Mouse (Mus musculus) liver, embryonic 14.5 days (tissue): ENCODE measurements around the gene Sdc3. TPM values are rescaled to one million over a fixed set of nuclear protein-coding genes. Genes with fewer than 3 reads are reported as not detected.

Experiments used
- ATAC-seq: fragments of 200-750 bp; cut with Nextera tagmentation; 2 replicates; pipeline ENCODE4 v1.8.0; 2017; ENCODE audit warnings: moderate number of reproducible peaks, mild to moderate bottlenecking, moderate library complexity; ENCODE audit not compliant: insufficient read depth
- DNase-seq, 3 experiments: peaks; one replicate each; pipeline ENCODE4 v3.0.0-alpha.2; 2012 to 2013; ENCODE audit warnings: low read depth in 3 of 3, low spot score in 3 of 3
- H3K27ac ChIP-seq: fragments of 300-500 bp; sonication (generic); 2 replicates; pipeline ENCODE4 v1.5.1; 2014; ENCODE audit warnings: moderate library complexity, mild to moderate bottlenecking, control low read depth, inconsistent platforms
- H3K27me3 ChIP-seq: fragments of 300-500 bp; sonication (generic); 2 replicates; pipeline ENCODE4 v1.6.1; 2014; ENCODE audit warnings: mild to moderate bottlenecking, low read length, moderate library complexity; ENCODE audit not compliant: control insufficient read depth, insufficient read depth
- H3K36me3 ChIP-seq: fragments of 300-500 bp; sonication (generic); replicated peaks from 2 replicates; pipeline ENCODE4 v1.6.1; 2014; ENCODE audit warnings: low read depth; ENCODE audit not compliant: control insufficient read depth, insufficient read depth
- H3K4me1 ChIP-seq, 2 experiments: fragments of 200-500 bp in 1 of 2; fragments of 300-500 bp in 1 of 2; sonication (generic) in 1 of 2; replicated peaks; 2 replicates each; pipeline ENCODE4 v1.6.1; 2012 to 2014; ENCODE audit warnings: antibody characterized with exemption in 1 of 2, inconsistent platforms in 1 of 2, low read length in 1 of 2; ENCODE audit not compliant: control insufficient read depth in 2 of 2, insufficient read depth in 2 of 2
- H3K4me2 ChIP-seq: fragments of 300-500 bp; sonication (generic); 2 replicates; pipeline ENCODE4 v1.6.1; 2014; ENCODE audit warnings: low read depth, mild to moderate bottlenecking, control low read depth, moderate library complexity
- H3K4me3 ChIP-seq, 2 experiments: fragments of 200-500 bp in 1 of 2; fragments of 300-500 bp in 1 of 2; sonication (generic) in 1 of 2; 2 replicates each; pipeline ENCODE4 v1.5.1; 2012 to 2014; ENCODE audit warnings: low read depth in 2 of 2, low read length in 2 of 2, mild to moderate bottlenecking in 2 of 2, control low read depth in 1 of 2, inconsistent platforms in 1 of 2, moderate library complexity in 1 of 2; ENCODE audit not compliant: insufficient read depth in 1 of 2
- H3K9ac ChIP-seq: fragments of 300-500 bp; sonication (generic); replicated peaks from 2 replicates; pipeline ENCODE4 v1.6.1; 2014; ENCODE audit warnings: mild to moderate bottlenecking, control low read depth, moderate library complexity
- H3K9me3 ChIP-seq: fragments of 300-500 bp; sonication (generic); 2 replicates; pipeline ENCODE4 v1.6.1; 2016; ENCODE audit warnings: low read length, mixed read lengths; ENCODE audit not compliant: control insufficient read depth
- CTCF ChIP-seq: IDR thresholded peaks from 2 replicates; pipeline ENCODE4 v1.5.1; 2016; ENCODE audit warnings: antibody characterized with exemption, low read depth, control low read depth
- EP300 ChIP-seq: IDR thresholded peaks from 2 replicates; pipeline ENCODE4 v1.6.1; 2016; ENCODE audit warnings: antibody characterized with exemption, low read depth
- WGBS: fragments of 180-500 bp; shearing (Covaris S2); extraction: QIAGEN DNeasy Blood & Tissue Kit; methylation state at CpG from one replicate; pipeline ENCODE4 v1.1.7; 2014; ENCODE audit not compliant: insufficient replicate concordance; 5-methylcytosine and 5-hydroxymethylcytosine counted together
- polyA plus RNA-seq, 2 experiments: library from polyadenylated mRNA; depleted of rRNA in 1 of 2; stranded (reverse) in 1 of 2; unstranded in 1 of 2; fragments of >200 nt; fragmentation: Nextera tagmentation in 1 of 2; extraction: Ambion mirVana in 1 of 2; gene quantifications; 2 replicates each; pipeline versions ENCODE4 v1.2.1 to v1.2.3; 2012 to 2014

Sdc3 gene
- polyA plus RNA-seq, 2 experiments, result 4.4 to 7.3 TPM

GRCm38 (mm10) chr4:130765399-130766160, 26.8 kb upstream of the Sdc3 start:
- 83% methylated on average over 7 of the region's 7 CpGs for WGBS
- DNase-seq, result no peak
- no peaks in the 10 kb centered on the region for H3K27me3 ChIP-seq
- ATAC-seq, result no peak
- H3K4me3 ChIP-seq, result no peak overlapping the region
- no peaks in the 10 kb centered on the region for H3K4me1 ChIP-seq
- TF ChIP-seq CTCF (no peak), EP300 (no peak)
- H3K9ac ChIP-seq, result no peak overlapping the region
- H3K36me3 ChIP-seq, result peaks cover 93% of the 10 kb centered on the region
- no peaks in the 10 kb centered on the region for H3K9me3 ChIP-seq
- no peak overlapping the region for H3K4me2 ChIP-seq
- H3K27ac ChIP-seq, result no peak overlapping the region

- 64% methylated on average over 1 of the region's 2 CpGs for WGBS
- no peak overlapping the region for H3K4me3 ChIP-seq
- H3K4me2 ChIP-seq, result no peak overlapping the region
- no peak for DNase-seq
- H3K4me1 ChIP-seq, result no peaks in the 10 kb centered on the region
- H3K27me3 ChIP-seq, result no peaks in the 10 kb centered on the region
- TF ChIP-seq CTCF (no peak), EP300 (no peak)
- no peaks in the 10 kb centered on the region for H3K9me3 ChIP-seq
- no peak overlapping the region for H3K27ac ChIP-seq
- peaks cover 93% of the 10 kb centered on the region for H3K36me3 ChIP-seq
- no peak overlapping the region for H3K9ac ChIP-seq
- ATAC-seq, result no peak
Measured at GRCm38 (mm10) chr4:130766387-130766786, 25.9 kb upstream of the Sdc3 start.

- no peak overlapping the region for H3K27ac ChIP-seq
- no peak overlapping the region for H3K9ac ChIP-seq
- peaks cover 93% of the 10 kb centered on the region for H3K36me3 ChIP-seq
- H3K9me3 ChIP-seq, result no peaks in the 10 kb centered on the region
- ATAC-seq (no peak), DNase-seq (no peak)
- no peak overlapping the region for H3K4me2 ChIP-seq
- 78% methylated on average over 4 of the region's 4 CpGs for WGBS
- H3K4me1 ChIP-seq, result no peaks in the 10 kb centered on the region
- TF ChIP-seq EP300 (no peak), CTCF (no peak)
- H3K27me3 ChIP-seq, result no peaks in the 10 kb centered on the region
- H3K4me3 ChIP-seq, result no peak overlapping the region
Measured at GRCm38 (mm10) chr4:130766926-130767325, 25.4 kb upstream of the Sdc3 start.

- ATAC-seq (no peak), DNase-seq (no peak)
- H3K36me3 ChIP-seq, result peaks cover 81% of the 10 kb centered on the region
- H3K27ac ChIP-seq, result no peak overlapping the region
- no peaks in the 10 kb centered on the region for H3K9me3 ChIP-seq
- no peak overlapping the region for H3K4me2 ChIP-seq
- TF ChIP-seq CTCF, result no peak
- TF ChIP-seq EP300, result no peak
- no peak overlapping the region for H3K4me3 ChIP-seq
- no peak overlapping the region for H3K9ac ChIP-seq
- no peaks in the 10 kb centered on the region for H3K4me1 ChIP-seq
- WGBS, result 85% methylated on average over 4 of the region's 4 CpGs
- H3K27me3 ChIP-seq, result no peaks in the 10 kb centered on the region
Measured at GRCm38 (mm10) chr4:130773899-130774298, 18.4 kb upstream of the Sdc3 start.

GRCm38 (mm10) chr4:130774822-130775221, 17.5 kb upstream of the Sdc3 start:
- peaks cover 83% of the 10 kb centered on the region for H3K36me3 ChIP-seq

More at GRCm38 (mm10) chr4:130774822-130775221, 17.5 kb upstream of the Sdc3 start:
- WGBS, result 84% methylated on average over 4 of the region's 4 CpGs
- no peak overlapping the region for H3K4me2 ChIP-seq
- H3K27ac ChIP-seq, result no peak overlapping the region
- H3K9me3 ChIP-seq, result no peaks in the 10 kb centered on the region
- no peaks in the 10 kb centered on the region for H3K4me1 ChIP-seq
- ATAC-seq (no peak), DNase-seq (no peak)
- TF ChIP-seq CTCF (no peak), EP300 (no peak)
- no peak overlapping the region for H3K9ac ChIP-seq
- no peaks in the 10 kb centered on the region for H3K27me3 ChIP-seq
- no peak overlapping the region for H3K4me3 ChIP-seq
